Mouse (Mus musculus) embryonic facial prominence, embryonic 14.5 days (tissue): ENCODE data around the gene Adam33. TPM values are rescaled to one million over a fixed set of nuclear protein-coding genes. Genes with fewer than 3 reads are reported as not detected.
"Not testable (repeated sequence)": the region's sequence is repeated elsewhere in the genome, so short reads cannot be mapped to it uniquely, and the experiment has no call there.

ENCODE experiments used
- ATAC-seq: fragments of 200-750 bp; cut with Nextera tagmentation; 2 replicates; pipeline ENCODE4 v1.8.0; 2017; ENCODE audit warnings: low read depth, moderate number of reproducible peaks, moderate TSS enrichment
- DNase-seq: peaks from one replicate; pipeline ENCODE4 v3.0.0-alpha.2; 2015; ENCODE audit warnings: low spot score
- H3K27ac ChIP-seq: fragments of 300-500 bp; sonication (generic); replicated peaks from 2 replicates; pipeline ENCODE4 v1.5.1; 2014; ENCODE audit warnings: low read depth, mild to moderate bottlenecking, low read length, moderate library complexity
- H3K27me3 ChIP-seq: fragments of 300-500 bp; sonication (generic); replicated peaks from 2 replicates; pipeline ENCODE4 v1.6.1; 2014; ENCODE audit warnings: low read length; ENCODE audit not compliant: control insufficient read depth, insufficient read depth
- H3K36me3 ChIP-seq: fragments of 300-500 bp; sonication (generic); 2 replicates; pipeline ENCODE4 v1.6.1; 2014; ENCODE audit warnings: low read length, mixed read lengths; ENCODE audit not compliant: control insufficient read depth, insufficient read depth
- H3K4me1 ChIP-seq: fragments of 300-500 bp; sonication (generic); 2 replicates; pipeline ENCODE4 v1.6.1; 2014; ENCODE audit warnings: antibody characterized with exemption, low read length; ENCODE audit not compliant: control insufficient read depth, insufficient read depth
- H3K4me2 ChIP-seq: fragments of 300-500 bp; sonication (generic); 2 replicates; pipeline ENCODE4 v1.6.1; 2014; ENCODE audit warnings: low read depth, mild to moderate bottlenecking, low read length, moderate library complexity, mixed read lengths
- H3K4me3 ChIP-seq: fragments of 300-500 bp; sonication (generic); 2 replicates; pipeline ENCODE4 v1.5.1; 2014; ENCODE audit warnings: low read depth, mild to moderate bottlenecking, low read length
- H3K9ac ChIP-seq: fragments of 300-500 bp; sonication (generic); 2 replicates; pipeline ENCODE4 v1.6.1; 2014; ENCODE audit warnings: low read depth, mild to moderate bottlenecking, low read length, moderate library complexity, mixed read lengths
- H3K9me3 ChIP-seq: fragments of 300-500 bp; sonication (generic); 2 replicates; pipeline ENCODE4 v1.6.1; 2016; ENCODE audit warnings: low read length; ENCODE audit not compliant: control insufficient read depth
- WGBS: fragments of 180-500 bp; shearing (Covaris S2); extraction: QIAGEN DNeasy Blood & Tissue Kit; methylation state at CpG from one replicate; pipeline ENCODE4 v1.1.7; 2014; 5-methylcytosine and 5-hydroxymethylcytosine counted together
- polyA plus RNA-seq: library from polyadenylated mRNA; unstranded; fragments of >200 nt; fragmentation: Nextera tagmentation; extraction: Ambion mirVana; gene quantifications from 2 replicates; pipeline ENCODE4 v1.2.1, GENCODE M21; 2014

Gene Adam33
- 18.4 and 22.7 TPM in 2 replicates for polyA plus RNA-seq

- ATAC-seq, result peak; percentile 60
- H3K27me3 ChIP-seq, result peaks cover 7% of the 10 kb centered on the region; the same call in 1 of the 2 replicates
- H3K4me2 ChIP-seq, result peak within 1 kb of the TSS; percentile 64
- peaks cover 42% of the 10 kb centered on the region for H3K4me1 ChIP-seq
- no peaks in the 10 kb centered on the region for H3K9me3 ChIP-seq
- H3K4me3 ChIP-seq, result peak within 1 kb of the TSS; percentile 33
- 5% methylated on average over 10 of the region's 27 CpGs for WGBS
- H3K36me3 ChIP-seq, result no peaks in the 10 kb centered on the region
- H3K27ac ChIP-seq, result no peak within 1 kb of the TSS
- H3K9ac ChIP-seq, result peak within 1 kb of the TSS; percentile 57
- DNase-seq, result peak; percentile 56
Measured at GRCm38 (mm10) chr2:131063404-131063864, at the start of gene Adam33. Gene Adam33, minus strand, starts transcription at chr2:131063814.

DNA sequence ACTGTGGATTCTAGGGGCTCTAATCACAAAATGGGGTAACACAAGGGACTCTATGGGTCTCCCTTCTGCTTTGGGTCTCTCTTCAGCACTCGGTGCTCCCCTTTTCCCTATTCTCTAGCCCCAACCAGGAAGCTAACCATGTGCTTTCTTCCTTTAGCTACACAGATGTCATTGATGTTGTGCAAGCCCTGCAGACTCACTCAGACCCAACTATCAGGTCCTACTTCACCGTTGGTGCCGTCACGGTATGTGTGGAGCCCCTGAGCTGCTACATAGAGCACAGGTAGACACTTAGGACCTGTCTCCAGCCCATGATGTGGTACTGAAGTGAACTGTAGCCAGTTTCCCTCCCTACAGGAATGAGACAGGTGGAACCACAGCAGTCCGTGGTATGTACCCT is 42.4 kb upstream of the Adam33 start:
- H3K36me3 ChIP-seq, result no peaks in the 10 kb centered on the region
- DNase-seq (no peak), ATAC-seq (no peak)
- H3K9me3 ChIP-seq, result no peaks in the 10 kb centered on the region
- no peak overlapping the region for H3K4me3 ChIP-seq
- H3K27ac ChIP-seq, result no peak overlapping the region
- no peaks in the 10 kb centered on the region for H3K27me3 ChIP-seq
- H3K9ac ChIP-seq, result no peak overlapping the region
- 89% methylated on average over 5 of the region's 5 CpGs for WGBS
- no peak overlapping the region for H3K4me2 ChIP-seq
- H3K4me1 ChIP-seq, result no peaks in the 10 kb centered on the region

DNA sequence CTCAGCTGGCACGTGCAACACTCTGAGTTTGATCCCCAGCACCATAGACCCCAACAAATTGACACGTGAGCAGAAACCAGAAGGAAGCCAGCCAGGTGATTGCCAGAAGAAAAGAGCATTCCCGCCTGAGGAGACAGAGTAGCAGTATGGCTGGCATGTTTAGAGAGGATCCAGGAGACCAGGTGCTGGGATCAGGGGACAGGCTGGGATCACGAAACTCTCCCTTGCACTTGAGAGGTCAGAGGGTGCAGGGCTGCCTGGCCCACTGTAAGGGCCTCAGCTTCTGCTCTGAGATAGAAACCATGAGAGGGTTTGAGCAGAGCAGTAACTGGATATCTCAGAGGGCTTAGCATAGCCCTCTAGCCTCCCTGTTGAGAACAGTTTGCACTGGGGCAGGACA is 41.4 kb upstream of the Adam33 start:
- not testable (repeated sequence) for H3K9me3 ChIP-seq, DNase-seq, H3K4me1 ChIP-seq, H3K4me2 ChIP-seq, H3K4me3 ChIP-seq, H3K9ac ChIP-seq, ATAC-seq, H3K36me3 ChIP-seq, H3K27ac ChIP-seq, H3K27me3 ChIP-seq
- WGBS, result 57% methylated on average over 4 of the region's 4 CpGs

- ATAC-seq (no peak), DNase-seq (no peak)
- 84% methylated on average over 4 of the region's 4 CpGs for WGBS
- Histone ChIP-seq H3K4me1 (no peaks in the 10 kb centered on the region), H3K9me3 (no peaks in the 10 kb centered on the region), H3K4me2 (no peak overlapping the region), H3K27me3 (no peaks in the 10 kb centered on the region), H3K4me3 (no peak overlapping the region), H3K36me3 (no peaks in the 10 kb centered on the region), H3K9ac (no peak overlapping the region), H3K27ac (no peak overlapping the region)
Measured at GRCm38 (mm10) chr2:131104021-131104420, 40.4 kb upstream of the Adam33 start.

- H3K4me3 ChIP-seq, result no peak overlapping the region
Measured at GRCm38 (mm10) chr2:131101530-131101929, 37.9 kb upstream of the Adam33 start.

GRCm38 (mm10) chr2:131097087-131097486 is 33.5 kb upstream of the Adam33 start:
- Histone ChIP-seq H3K27ac (peak overlapping the region; percentile 76; the same call in 1 of the 2 replicates), H3K4me2 (peak overlapping the region; percentile 42), H3K36me3 (no peaks in the 10 kb centered on the region), H3K9ac (no peak overlapping the region), H3K9me3 (no peaks in the 10 kb centered on the region), H3K4me1 (peaks cover 8% of the 10 kb centered on the region; the same call in 1 of the 2 replicates), H3K27me3 (no peaks in the 10 kb centered on the region), H3K4me3 (no peak overlapping the region)
- no peak for DNase-seq
- WGBS, result 85% methylated on average over 4 of the region's 4 CpGs
- no peak for ATAC-seq

More at GRCm38 (mm10) chr2:131101530-131101929, 37.9 kb upstream of the Adam33 start:
- no peak overlapping the region for H3K9ac ChIP-seq
- no peak overlapping the region for H3K27ac ChIP-seq
- H3K4me1 ChIP-seq, result peaks cover 2% of the 10 kb centered on the region; the same call in 1 of the 2 replicates
- no peaks in the 10 kb centered on the region for H3K36me3 ChIP-seq
- WGBS, result 71% methylated on average over 3 of the region's 3 CpGs
- ATAC-seq (no peak), DNase-seq (no peak)
- no peaks in the 10 kb centered on the region for H3K9me3 ChIP-seq
- H3K4me2 ChIP-seq, result no peak overlapping the region
- H3K27me3 ChIP-seq, result no peaks in the 10 kb centered on the region

DNA sequence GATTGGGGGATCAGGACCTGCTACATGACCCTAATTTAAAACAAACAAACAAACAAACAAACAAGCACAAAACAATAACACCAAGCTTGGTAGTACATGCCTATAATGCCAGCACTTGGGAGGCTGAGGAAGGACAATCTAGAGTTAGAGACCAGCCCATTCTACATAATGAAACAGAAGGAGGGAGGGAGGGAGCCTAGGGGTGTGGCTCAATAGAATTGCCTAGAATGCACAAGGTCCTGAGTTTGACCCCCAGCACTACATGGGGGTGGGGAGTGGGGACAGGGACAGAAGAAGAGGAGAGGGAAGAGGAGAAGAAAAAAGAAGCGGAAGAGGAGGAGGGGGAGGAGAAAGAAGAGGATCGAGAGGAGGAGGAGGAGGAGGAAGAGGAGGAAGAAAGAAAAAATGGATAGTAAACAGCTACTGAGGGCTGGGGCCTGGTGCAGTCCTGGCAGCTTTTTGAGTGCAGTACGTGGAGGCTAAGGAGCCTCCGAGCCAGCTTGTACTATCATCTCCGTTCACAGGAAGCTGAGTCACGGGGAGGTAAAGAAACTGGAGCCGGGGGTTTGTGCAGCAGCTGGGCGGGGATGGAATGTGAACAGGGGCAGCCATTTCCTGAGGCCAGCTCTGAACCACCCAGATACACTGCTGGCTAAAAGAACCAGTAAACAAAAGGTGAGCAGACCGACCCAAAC is 32.6 kb upstream of the Adam33 start:
- Histone ChIP-seq H3K36me3 (no peaks in the 10 kb centered on the region), H3K27me3 (no peaks in the 10 kb centered on the region), H3K4me3 (peak overlapping the region; percentile 9; the same call in 1 of the 2 replicates), H3K4me2 (peak overlapping the region; percentile 42), H3K9ac (peak overlapping the region; percentile 34; the same call in 1 of the 2 replicates), H3K9me3 (no peaks in the 10 kb centered on the region), H3K27ac (peak overlapping the region; percentile 76), H3K4me1 (peaks cover 8% of the 10 kb centered on the region; the same call in 1 of the 2 replicates)
- peak; percentile 92 for ATAC-seq
- WGBS, result 5% methylated on average over 9 of the region's 9 CpGs
- DNase-seq, result peak; percentile 91

GRCm38 (mm10) chr2:131094823-131095222 is 31.2 kb upstream of the Adam33 start:
- Histone ChIP-seq H3K36me3 (no peaks in the 10 kb centered on the region), H3K9me3 (no peaks in the 10 kb centered on the region), H3K27ac (no peak overlapping the region), H3K9ac (no peak overlapping the region), H3K4me2 (no peak overlapping the region), H3K27me3 (no peaks in the 10 kb centered on the region), H3K4me1 (peaks cover 8% of the 10 kb centered on the region; the same call in 1 of the 2 replicates), H3K4me3 (no peak overlapping the region)
- peak; percentile 68 for DNase-seq
- WGBS, result 0% methylated on average over 1 of the region's 1 CpGs
- ATAC-seq, result no peak
